Mouse (Mus musculus) left cerebral cortex, postnatal 14 days (tissue): ENCODE measurements around the gene Ankrd55. TPM values are rescaled to one million over a fixed set of nuclear protein-coding genes. Genes with fewer than 3 reads are reported as not detected.
A peak's percentile ranks its signal among the peaks of the same experiment; 100 is the strongest.

Source experiments
- DNase-seq, 2 experiments: peaks; one replicate each; pipeline ENCODE4 v3.0.0; 2021 to 2022; ENCODE audit warnings: low spot score in 2 of 2, mixed read lengths in 1 of 2
- intact Hi-C: fragments of 180-260 bp; cut with DNase I; formaldehyde crosslinking; loops from one replicate; pipeline ENCODE4 v1.15.1; 2025
- total RNA-seq, 2 experiments: library from RNA; stranded (reverse); gene quantifications; 2 replicates each; pipeline ENCODE4 v1.2.3; 2021

Gene Ankrd55
- total RNA-seq, 2 experiments from 2014 or later = 3.3 to 4.0 TPM

DNA sequence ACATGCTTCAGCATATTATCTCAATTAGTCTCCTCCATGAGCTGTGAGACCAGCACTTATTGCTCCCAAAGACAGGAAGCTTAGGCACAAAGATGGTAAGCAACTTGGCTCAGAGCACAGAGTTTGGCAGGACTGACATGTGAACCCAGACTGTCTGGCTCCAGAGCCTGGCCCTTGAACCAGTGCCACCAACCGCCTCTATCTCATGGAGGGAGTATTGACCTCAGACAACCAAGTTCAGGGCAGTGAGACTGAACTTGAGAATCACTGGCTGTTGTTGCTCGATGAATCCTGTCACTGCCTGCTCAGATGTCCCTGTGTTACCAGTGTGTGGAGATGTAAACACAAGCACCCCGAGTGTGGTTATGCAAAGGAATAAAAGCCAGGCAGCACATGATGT, 47.3 kb downstream of the Ankrd55 start:
- intact Hi-C loops = no loop called here
- DNase-seq = no peak

GRCm38 (mm10) chr13:112337146-112337545, 48.9 kb downstream of the Ankrd55 start:
- intact Hi-C loops = no loop called here
- DNase-seq = peak; percentile 20

- DNase-seq = no peak
- intact Hi-C loops = no loop called here
Measured at GRCm38 (mm10) chr13:112340205-112340604, 52.0 kb downstream of the Ankrd55 start.

- intact Hi-C loops = no loop called here
Measured at GRCm38 (mm10) chr13:112340761-112341160, 52.5 kb downstream of the Ankrd55 start.

DNA sequence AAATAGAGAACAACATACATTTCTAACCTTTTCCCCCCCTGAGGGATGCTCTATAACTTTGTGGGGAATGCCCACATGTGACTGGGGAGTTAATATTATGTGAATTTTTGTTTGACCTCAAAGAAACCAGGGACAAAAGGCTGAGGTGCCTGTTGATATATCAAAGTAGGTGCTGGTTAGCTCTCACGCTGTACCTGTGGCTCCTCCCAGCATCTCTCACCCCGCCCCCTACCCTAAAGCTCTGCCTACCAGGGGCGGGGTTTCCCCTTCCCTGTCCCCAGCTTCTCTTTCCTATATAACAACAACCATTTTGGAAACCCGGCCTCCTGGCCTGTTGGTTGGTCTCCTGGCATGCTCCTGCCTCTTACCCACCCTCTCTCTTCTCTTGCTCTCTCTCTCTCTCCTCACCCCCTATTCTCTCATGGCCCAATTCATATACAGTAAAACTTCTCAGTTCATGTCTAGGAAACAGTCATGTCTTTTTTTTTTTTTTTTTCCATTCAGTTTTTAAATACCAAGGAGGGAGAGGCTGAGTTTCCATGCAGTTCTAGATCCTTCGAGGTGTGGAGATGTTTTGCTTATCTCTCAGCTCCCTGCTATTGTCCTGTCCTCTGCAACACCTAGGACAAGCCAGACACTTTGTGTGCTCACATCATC, 54.8 kb downstream of the Ankrd55 start:
- intact Hi-C loops = no loop called here
- no peak for DNase-seq

More at GRCm38 (mm10) chr13:112340761-112341160, 52.5 kb downstream of the Ankrd55 start:
- DNase-seq = no peak

DNA sequence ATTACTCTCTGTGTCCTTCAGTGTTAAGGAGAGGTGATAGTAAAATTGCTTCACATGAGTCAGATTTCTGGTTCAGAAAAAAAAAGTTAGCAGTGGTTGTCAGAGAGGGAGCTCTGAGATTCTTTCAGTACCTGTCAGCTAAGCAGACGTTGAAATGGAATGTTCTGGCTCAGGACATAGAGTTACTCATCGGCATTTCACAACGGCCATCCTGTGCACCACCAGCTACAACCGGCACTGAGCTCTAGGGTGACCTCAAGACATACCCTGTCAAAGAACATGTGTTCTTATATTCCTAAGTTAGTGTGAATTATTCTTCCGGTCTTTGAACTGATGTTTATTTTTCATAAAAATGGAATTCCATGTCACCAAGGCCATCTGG, 55.4 kb downstream of the Ankrd55 start:
- no peak for DNase-seq
- intact Hi-C loops = no loop called here

DNA sequence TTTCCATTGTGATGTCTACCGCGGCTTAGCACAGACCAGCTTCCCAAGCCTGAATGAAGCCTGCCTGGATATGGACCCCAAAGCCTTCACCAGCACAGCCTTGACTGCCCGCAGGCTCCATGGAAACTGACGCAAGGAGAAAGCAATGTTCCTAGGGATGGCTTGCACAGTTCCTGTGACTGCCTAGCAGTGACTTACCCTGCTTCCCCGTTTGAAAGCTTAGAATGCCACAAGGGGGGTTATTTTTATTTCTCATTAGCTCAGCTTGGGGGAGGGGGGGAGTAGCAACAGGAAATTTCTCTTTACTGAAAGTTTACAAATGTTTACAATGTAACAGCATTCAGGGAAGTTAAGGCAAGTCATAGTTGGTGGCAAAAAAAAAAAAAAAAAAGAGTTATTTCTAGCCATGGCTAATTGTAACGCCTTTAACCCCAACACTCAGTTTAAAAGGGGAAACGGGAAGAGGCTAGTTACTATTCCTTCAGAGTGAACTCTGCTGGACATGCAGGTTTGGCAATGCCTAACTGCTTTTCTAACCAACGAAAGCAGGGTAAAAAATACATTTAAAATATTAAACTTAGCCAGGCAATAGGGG, 56.1 kb downstream of the Ankrd55 start:
- intact Hi-C loops = no loop called here
- DNase-seq = peak in 1 of 2 experiments; percentile 8

DNA sequence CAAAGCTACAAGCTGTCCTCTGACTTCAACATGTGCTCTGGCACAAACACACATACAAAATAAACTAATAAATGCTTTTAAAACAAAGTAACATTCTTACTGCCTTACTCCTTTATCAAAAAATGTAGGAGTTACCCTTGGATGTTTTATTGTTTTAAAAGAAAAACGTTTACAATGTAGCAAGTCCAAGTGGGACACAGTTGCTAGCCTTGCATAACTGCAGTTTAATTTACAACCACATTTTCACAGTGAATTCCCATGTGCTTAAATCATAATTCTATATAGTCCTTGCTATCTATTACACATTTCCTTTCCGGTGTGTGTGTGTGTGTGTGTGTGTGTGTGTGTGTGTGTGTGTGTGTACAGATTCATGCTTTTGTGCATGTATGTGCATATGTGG, 57.3 kb downstream of the Ankrd55 start:
- intact Hi-C loops = no loop called here
- DNase-seq = peak in 1 of 2 experiments; percentile 20

- DNase-seq = no peak
- intact Hi-C loops = no loop called here
Measured at GRCm38 (mm10) chr13:112346031-112346430, 57.8 kb downstream of the Ankrd55 start.

DNA sequence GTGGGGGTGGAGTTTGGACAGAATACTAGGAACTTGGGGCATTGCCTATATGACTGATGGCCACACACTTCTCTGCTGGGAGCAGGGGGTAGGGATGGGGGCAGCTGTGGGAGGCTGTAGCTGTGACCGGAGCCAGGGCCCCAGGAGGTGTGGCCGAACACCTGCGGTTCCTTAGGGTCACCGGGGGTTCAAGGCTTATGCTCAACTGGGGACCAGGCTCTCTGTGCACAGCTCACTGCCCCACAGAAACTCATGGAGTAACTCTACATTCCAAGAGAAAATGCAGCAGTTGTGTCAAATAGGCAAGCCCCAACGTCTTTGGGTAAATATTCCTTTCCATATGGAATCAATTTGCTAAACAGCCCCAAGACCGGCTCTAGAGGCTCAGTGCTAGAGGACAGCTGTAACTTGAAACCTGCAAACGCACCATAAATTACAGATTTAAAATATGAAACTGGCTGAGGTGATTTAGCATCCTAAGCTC, 58.5 kb downstream of the Ankrd55 start:
- DNase-seq = no peak
- intact Hi-C loops = no loop called here

GRCm38 (mm10) chr13:112348250-112348649, 60.0 kb downstream of the Ankrd55 start:
- intact Hi-C loops = no loop called here
- DNase-seq = no peak

DNA sequence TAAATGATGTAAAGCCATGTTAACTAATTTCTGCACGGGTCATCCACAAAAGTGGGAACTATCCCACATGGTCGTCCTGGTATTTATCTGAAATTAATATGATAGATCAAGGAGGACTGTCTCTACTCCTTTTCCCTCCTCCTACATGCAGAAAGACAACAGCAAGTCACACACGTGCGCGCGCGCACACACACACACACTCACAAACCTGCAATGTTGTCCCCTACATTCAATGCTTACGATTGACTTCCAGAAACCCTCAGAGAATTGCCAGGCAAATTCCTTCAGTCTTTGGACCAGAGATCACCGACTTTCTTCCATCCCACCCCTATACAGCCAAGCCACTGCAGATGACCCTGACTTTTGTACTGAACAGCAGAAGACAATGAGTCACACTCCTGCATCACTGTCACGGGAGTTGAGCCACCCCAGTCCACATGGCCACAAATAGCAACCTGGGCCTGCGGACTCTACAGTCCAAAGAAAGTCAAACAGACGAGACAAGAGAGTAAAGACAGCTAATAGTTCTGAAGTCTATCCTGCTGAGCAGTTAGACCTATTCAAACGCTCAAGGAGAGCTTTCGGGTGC, 60.7 kb downstream of the Ankrd55 start:
- intact Hi-C loops = no loop called here

DNA sequence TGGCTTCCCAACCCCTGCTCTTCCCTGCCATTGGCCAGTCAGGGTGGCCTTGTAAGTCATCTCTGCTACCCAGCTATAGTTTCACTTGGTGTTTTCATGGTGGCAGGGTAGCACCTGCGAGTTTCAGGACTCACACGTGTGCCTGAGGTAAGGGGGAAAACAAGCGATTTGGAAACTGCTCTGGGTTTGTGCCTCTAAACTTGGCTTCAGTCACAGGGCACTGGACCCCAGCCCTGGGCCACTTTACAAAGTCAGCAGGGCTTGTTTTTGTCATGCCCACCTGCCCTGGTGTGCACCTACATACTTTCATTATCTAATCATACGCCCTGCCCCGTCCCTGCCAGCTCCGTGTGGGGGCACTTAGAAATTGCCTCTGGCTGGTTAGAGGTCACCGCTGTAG, 61.2 kb downstream of the Ankrd55 start:
- no peak for DNase-seq
- intact Hi-C loops = no loop called here

More for the DNA sequence above, 60.7 kb downstream of the Ankrd55 start:
- no peak for DNase-seq

DNA sequence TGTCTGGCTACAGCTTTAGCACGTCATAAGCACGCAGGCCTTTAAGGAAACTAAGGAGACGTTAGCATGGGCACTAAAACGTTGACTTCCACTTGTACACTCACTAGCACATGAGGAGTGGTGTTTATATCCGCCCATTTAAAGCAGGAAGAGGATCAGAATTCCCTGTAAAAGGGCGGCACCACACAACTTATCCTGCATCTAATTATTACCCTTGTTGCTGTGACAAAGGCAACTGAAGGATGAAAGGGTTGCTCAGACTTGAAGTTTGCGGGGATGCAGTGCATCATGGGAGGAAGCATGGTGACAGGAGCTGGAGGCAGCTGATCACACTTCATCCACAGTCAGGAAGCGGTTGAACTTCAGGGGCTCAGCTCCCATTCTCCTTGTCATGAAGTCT, 63.7 kb downstream of the Ankrd55 start:
- intact Hi-C loops = no loop called here
- no peak for DNase-seq

DNA sequence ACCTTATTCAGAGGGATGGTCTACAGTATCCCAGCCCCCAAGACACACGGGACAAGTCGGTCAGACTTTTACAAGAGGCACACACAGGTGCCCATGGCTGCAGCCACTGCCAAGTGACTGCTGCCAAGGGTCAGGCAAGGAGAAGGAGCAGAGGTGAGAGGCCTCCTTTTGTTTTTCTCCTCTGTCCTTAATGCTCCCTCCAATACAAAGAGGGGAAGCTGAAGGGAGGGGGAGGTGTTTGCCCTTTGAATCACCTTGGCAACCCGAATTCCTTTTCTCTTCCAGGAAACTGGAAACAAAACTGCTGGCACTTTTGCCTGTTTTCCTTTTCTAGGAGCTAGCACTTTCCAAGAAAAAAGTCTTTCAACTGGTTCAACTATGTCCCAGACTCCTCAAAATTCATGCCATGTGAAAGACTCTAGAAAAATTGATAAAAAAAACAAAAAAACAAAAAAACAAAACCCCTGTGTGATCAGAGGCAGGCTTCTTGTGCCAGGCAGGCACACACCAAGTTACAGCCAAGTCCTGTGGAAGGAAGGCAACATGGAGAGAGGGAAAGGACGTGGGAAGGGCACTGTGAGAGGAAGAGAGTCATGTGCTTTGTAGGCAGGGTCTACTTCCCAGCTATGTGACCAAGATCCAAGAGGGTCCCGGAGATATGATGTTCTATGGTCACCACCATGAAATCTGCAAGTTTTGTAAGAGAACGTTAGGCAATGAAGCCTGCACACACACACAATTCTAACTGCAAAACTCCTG, 66.0 kb downstream of the Ankrd55 start:
- peak in 1 of 2 experiments; percentile 26 for DNase-seq
- intact Hi-C loops = no loop called here

DNA sequence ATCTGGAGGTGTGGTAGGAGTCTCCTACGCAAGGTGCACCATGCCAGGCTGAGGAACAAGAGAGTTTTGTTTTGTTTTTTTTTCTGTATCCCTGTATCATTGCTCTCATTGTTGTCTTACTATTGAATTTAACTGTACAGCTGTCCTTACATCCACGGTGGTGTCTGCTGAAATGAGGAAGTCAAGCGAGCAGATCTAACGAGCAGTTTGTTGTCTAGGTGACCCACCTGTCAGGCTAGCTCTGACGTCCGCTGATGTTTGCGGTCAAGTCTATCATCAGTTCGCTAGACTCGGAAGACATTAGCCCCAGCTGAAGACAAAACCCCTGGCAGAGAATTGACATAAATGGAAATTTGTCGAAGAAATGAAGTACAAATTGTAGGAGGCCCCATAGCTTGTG, 66.7 kb downstream of the Ankrd55 start:
- DNase-seq = no peak
- intact Hi-C loops = no loop called here

GRCm38 (mm10) chr13:112355794-112356486, 67.7 kb downstream of the Ankrd55 start:
- intact Hi-C loops = no loop called here
- DNase-seq = no peak

DNA sequence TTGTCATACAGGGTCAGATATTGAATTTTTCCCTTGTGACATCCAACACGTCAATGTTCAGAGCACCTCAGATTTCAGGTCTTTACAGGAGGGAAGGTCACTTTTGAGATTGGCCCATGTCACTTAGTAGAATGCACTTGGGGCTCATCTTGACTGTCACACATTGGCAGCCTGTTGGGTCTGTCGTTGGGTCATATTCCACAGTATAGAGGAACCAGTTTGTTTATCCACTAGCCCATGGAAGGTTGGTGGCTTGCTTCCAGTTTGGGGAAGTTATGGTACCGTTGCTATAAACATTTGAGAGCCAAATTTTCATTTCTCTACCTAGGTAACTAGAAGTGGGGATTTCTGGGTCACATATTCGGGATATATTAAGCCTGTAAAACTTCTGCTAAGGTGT, 73.3 kb downstream of the Ankrd55 start:
- no peak for DNase-seq
- intact Hi-C loops = no loop called here

DNA sequence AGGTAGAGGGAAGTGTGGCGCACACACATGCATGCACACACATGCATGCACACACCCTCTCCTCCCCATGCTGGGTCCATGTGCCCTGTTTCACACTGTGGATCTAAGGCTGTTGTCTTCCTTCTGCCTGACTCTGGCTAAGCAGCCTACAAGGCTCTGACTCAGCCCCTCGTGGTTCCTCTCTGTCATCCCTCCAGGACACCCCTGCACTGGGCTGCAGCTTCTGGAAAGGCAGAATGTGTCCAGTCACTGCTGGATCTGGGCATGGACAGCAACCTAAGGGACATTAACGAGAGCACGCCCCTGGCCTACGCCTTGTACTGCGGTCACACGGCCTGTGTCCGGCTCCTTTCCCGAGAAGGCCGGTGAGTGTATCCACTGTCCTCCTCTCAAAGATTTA, 75.0 kb downstream of the Ankrd55 start:
- DNase-seq = no peak
- intact Hi-C loops = no loop called here

DNA sequence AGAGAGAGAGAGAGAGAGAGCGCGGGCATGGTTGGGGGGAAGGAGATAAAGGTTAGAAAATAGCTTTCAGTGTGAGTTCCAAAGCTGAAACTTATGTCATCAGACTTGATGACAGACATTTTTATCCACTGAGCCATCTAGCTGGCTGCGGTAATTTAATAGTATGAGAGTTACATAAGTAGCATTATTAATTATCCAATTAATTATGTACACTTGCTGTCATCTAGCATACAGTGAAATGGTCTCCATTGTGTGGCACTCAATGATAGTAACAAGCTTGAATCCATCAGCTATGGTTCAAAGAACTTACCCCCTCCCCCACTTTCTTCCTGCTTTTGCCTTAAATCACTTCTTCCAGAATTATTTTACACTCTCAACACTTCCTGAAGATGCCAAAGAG, 75.5 kb downstream of the Ankrd55 start:
- intact Hi-C loops = no loop called here
- DNase-seq = no peak
